Mouse (Mus musculus): ENCODE results near the gene Itgb5. TPM values are rescaled to one million over a fixed set of nuclear protein-coding genes. Genes with fewer than 3 reads are reported as not detected.

The Itgb5 gene
- total RNA-seq, 1 experiment from 2014 or later: 10.5 TPM

DNA sequence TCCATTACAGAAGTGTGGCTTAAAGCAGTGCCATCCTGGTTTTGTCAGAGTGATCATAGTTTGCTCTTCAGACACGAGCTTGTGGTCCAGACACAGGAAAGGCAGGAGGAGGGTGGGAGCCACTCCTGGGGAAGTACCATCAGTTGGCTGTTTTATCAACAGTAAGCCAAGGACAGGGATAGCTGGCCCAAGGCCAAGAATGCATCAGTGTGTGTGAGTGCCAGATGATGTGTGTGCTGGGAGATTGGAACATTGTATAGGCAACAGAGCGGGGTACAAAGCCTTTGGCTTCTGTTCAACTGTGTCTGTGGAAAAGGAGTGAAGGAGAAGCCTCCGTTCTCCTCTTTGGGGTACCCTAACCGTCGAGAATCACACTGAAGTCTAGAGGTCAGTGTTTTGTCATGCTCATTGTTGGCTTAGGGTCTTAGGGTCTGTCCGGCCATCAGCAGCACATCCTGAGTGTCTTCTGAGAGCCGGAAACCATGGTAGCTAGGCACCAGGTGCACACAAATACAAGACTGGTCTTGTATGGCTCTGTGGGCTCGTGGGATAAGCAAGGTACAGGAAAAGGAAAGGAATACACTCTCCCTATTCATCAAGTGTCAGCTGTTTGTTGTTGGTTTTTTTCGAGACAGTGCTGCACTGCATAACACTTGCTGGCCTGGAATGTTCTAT, 99.5 kb downstream of the Itgb5 start:
- ATAC-seq (ENCODE audit: extremely low read depth, insufficient number of reproducible peaks, low FRiP score, poor library complexity, severe bottlenecking): no peak

DNA sequence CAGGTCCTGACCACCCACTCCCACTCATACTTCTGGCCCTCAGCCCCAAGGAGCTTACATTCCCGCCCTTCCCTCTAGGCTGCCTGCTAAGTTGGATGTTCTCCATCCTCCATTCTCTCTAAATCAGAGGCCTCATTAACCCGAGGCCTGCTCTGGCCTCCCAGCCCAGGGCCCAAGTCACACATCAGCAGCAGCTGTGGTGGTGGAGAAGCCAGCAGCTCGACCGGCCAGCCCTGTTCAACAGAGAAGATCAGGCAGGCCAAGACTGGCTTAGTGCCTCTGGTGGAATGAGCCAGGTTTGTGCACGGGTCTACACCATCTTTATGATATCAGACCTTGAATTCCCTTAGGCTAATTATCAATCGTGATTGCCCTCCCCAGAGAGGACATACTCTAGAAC, 101.3 kb downstream of the Itgb5 start:
- no peak for ATAC-seq (ENCODE audit: extremely low read depth, insufficient number of reproducible peaks, low FRiP score, poor library complexity, severe bottlenecking)

DNA sequence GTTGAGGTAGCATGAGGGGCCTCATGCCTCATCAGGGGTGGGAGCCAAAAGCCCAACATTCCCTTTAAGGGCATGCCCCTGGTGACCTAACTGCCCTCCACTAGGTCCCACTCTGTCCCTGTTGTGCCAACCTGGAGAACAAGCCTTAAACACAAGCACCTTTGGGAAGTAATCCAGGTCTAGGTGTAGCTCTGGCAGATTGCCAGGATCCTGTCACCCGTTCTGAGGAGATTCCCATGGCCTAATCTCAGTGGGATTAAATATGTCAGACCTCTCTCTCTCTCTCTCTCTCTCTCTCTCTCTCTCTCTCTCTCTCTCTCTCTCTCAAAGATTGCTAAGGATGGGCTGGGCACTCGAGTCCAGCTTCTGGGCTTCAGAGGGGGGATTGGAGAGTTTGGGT, 102.2 kb downstream of the Itgb5 start:
- ATAC-seq (ENCODE audit: extremely low read depth, insufficient number of reproducible peaks, low FRiP score, poor library complexity, severe bottlenecking): no peak

DNA sequence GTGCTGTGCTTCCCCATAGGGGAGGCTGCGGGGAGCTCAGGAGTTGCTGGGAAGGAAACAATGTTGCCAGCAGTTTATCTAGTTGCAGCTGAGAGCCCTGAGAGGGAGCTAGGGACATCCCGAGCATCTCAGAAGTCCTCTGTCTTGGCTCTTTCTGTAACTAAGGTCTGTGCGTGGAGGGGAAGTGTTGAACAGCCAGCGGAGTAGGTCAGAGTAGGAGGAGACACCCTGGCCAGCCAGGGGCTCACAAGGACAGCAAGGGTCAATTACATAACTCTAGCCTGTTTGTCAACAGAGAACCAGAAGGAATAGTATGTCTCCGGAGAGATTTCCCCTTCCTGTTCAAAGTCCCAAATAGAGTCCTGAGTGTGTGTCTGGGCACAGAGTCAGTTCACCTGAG, 102.7 kb downstream of the Itgb5 start:
- no peak for ATAC-seq (ENCODE audit: extremely low read depth, insufficient number of reproducible peaks, low FRiP score, poor library complexity, severe bottlenecking)

DNA sequence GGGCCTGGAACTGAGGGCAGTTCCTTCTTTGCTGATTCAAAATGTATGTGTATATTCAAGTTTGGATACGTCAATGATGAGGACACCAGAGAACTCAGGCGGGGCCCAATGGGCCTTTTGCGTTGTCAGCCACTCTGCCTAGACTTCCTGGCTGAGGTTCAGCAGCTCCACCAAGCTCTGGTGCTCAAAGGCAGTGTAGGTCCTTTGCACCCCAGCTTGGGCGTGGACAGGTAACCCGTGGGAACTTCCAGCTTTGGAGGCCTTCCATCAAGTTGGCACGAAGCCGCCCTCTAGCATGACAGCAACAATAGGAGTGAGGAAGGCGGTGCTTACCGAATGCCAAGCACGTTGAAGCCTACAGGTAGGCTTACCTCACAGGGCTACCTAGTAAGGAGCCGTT, 103.9 kb downstream of the Itgb5 start:
- no peak for ATAC-seq (ENCODE audit: extremely low read depth, insufficient number of reproducible peaks, low FRiP score, poor library complexity, severe bottlenecking)

DNA sequence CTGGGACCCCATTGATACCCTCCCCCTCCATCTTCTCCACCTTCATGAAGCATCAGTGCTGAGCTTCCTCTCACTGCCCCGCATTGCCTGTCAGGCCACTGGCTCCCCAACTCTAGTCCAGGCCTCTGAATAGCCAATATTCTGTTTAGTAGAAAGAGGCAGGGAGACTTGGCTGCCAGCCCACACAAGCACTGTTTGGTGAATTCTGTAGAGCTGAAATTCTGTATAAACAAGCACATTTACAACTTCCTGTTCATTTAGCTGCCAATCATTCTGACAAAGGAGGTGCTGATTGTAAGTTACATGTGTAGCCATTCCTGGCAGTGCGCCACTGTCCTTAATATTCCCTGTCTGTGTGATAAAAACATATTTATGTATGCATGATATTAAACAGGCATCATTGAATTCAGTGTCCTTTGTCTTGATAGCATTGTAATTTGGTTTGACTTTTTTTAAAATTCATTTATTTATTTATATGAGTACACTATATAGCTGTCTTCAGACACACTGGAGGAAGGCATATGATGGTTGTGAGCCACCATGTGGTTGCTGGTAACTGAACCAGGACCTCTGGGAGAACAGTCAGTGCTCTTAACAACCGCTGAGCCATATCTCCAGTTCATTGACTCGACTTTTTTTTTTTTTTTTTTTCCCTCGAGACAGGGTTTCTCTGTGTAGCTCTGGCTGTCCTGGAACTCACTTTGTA, 105.4 kb downstream of the Itgb5 start:
- no peak for ATAC-seq (ENCODE audit: extremely low read depth, insufficient number of reproducible peaks, low FRiP score, poor library complexity, severe bottlenecking)

DNA sequence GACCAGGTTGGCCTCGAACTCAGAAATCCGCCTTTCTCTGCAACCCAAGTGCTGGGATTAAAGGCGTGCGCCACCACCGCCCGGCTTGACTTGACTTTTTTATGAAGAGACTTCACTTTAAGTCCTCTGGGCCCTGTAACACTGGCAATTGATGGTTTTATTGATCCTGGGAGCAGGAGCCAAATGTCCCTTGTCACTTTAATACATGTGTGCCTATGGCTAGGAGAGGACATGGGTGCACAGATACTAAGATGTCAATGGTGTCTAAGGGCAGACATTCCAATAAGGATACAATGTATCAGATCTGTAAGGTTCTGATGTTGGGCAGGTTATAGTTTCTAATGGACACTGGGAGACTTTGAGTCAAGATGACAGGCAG, 105.9 kb downstream of the Itgb5 start:
- ATAC-seq (ENCODE audit: extremely low read depth, insufficient number of reproducible peaks, low FRiP score, poor library complexity, severe bottlenecking): no peak

DNA sequence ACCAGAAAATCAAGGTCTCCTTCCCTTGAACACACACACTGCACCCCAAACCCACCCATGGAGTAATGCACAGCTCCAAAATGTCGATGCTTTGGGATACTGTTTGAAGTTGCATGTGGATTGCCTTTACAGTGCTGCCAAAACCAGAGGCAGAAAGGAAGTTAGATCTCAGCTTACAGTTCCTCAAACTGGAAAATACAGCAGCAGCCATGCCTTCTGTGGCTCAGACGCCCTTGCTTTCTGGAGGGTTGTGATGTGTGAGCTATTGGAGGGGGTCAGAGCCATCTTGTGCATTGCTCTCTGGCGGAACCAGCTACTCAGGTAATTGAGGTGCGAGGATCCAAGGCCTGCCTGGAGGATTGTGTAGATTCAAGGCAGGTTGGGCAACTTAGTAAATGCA, 107.4 kb downstream of the Itgb5 start:
- ATAC-seq (ENCODE audit: extremely low read depth, insufficient number of reproducible peaks, low FRiP score, poor library complexity, severe bottlenecking): no peak

DNA sequence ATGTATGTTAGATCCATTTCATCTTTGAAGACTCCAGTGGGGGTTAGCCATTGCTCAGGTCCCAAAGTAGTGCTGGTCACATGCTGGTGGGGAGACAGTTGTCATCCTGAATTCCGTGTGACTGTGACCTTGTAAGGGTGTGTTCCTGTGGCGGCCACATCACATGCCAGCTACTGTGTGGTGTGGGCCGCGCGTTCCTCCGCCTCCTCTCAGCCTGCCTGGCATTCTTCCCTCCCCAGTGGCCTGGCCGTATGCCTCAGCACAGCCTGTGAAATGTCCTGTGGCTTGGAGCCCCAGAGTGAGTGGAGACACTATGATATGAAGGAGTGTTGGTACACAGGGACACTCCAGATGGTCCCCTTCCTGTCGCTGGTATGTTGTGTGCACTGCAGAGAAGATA, 108.1 kb downstream of the Itgb5 start:
- ATAC-seq (ENCODE audit: extremely low read depth, insufficient number of reproducible peaks, low FRiP score, poor library complexity, severe bottlenecking): no peak

DNA sequence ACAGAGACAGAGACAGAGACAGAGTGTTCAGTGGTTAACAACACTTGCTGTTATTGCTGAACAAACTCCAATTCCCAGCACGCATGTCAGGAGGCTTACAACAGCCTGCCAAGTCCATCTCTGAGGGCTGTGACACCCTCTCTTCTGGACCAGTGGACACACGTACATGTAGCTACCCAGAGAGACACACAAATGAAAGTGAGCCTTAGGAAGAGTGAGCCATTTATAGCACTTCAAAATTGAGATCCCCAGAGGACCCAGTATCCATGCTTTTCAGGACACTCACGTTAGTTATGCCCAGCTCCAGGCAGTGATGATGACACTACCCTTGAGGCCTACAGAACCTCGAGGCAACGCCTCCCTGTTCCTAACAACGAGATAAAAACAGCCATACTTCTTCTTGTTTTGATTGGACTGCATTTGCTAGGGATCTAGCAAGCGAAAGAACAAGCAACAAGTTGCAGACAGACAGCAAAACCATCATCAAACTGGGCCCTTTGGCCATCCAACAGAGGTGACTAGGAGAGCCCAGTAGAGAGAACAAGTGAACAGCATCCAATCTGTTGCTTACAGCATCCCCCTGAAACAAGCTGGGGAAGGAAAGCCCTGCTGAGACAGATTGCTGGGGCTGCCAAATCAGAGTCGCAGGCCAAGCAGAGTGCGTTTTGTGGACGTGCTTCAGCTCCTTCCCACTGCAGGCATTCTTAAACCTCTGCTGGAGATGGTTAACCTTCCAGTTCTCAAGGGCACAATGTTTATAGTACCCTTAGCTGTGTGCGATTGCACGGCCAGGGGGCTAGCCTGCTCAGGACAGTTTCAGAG, 109.1 kb downstream of the Itgb5 start:
- no peak for ATAC-seq (ENCODE audit: extremely low read depth, insufficient number of reproducible peaks, low FRiP score, poor library complexity, severe bottlenecking)

DNA sequence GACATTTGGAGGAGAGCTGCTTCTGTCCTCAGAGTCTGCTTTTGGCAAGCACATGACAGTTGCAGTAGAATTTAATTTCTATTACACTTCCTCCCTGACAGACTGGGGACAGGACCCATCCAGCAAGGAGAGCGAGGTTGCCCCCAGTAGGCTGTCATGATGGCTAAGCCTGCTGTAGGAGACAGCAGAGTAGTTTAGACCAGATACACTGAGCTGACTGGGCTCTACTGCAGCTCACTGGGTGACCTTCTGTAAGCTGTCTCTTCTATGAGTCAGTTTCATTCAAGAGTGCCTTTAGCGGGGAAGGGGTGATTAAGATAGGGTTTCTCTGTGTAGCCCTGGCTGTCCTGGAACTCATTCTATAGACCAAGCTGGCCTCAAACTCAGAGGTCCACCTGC, 109.7 kb downstream of the Itgb5 start:
- no peak for ATAC-seq (ENCODE audit: extremely low read depth, insufficient number of reproducible peaks, low FRiP score, poor library complexity, severe bottlenecking)

DNA sequence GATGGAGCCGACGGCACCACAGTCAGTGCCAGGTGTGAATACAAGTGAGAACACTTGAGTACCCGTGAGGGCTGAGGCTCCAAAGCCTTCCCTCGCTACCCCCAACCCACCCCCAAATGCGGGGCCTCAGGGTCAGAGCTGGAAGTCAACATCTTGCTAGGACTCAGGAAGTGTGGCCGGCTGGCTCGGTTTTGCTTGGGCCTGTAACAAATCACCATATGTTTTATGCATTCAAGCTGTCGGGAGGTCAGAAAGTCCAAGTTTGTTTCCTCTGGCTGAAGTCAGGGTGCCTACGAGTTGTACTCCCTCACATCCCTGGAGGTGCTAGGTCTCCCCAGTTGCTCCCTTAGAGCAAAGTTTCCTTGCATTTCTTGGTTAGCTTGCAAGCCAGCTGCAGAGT, 110.2 kb downstream of the Itgb5 start:
- no peak for ATAC-seq (ENCODE audit: extremely low read depth, insufficient number of reproducible peaks, low FRiP score, poor library complexity, severe bottlenecking)

DNA sequence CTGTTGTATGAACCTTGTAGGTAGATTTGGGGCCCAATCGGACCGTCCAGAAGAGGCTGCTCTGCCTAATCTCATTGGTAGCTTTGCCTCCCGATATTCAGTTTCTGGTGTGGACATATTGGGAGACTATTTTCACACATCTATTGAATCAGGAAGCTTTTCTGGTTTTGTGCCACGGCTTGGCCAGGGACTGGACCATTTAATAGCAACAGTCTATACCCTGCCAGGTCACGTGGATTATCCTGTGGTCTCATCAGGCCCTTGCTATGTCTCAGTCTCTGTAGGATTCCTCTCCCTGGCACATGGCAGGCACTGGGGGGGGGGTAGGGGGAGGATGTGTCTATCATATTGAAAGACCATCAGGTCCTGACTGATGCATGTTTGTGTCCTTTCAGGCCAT, 110.6 kb downstream of the Itgb5 start:
- ATAC-seq (ENCODE audit: extremely low read depth, insufficient number of reproducible peaks, low FRiP score, poor library complexity, severe bottlenecking): no peak

DNA sequence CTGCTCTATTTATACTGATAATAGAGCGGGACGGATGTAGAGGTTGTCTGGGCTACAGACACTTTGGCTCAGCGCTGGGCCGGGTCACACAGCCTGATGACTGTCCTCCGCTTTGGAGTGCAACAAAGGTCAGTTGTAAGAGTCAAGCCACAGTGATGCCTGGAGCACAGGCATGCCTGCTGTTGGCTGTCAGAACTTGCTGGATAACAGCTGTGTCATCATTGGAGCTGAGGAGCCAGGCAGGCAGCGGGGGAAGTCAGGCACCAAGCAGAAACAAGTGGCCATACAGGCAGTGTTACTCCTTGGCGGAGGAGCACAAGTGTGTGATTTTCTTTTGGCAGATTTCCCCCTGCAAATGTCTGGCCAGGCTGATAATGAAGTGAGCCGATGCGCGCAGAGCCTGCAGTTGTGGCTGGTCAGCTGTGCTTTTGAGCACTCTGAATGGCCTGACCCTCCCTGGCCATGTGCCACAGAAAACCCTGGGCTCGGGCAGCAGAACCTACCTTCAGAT, 111.9 kb downstream of the Itgb5 start:
- ATAC-seq (ENCODE audit: extremely low read depth, insufficient number of reproducible peaks, low FRiP score, poor library complexity, severe bottlenecking): no peak

DNA sequence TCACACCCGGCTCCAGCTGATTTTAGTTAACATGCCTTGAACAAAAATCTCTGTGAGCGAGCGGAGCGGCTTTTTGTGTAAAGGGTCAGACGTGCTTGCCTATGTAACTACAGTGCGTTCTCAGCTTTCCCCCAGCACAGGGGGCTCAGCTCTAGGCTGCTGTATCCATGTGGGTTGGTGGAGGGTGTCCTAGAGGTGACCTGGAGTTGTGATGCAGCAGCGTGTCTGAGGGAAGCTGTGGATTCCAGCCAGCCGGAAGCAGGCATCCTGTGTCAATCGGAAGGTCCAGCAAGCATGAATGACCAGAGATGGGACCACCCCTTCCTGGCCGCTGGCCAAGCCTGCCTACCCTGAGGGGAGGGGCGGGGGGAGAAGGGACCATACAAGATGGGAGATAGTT, 112.9 kb downstream of the Itgb5 start:
- no peak for ATAC-seq (ENCODE audit: extremely low read depth, insufficient number of reproducible peaks, low FRiP score, poor library complexity, severe bottlenecking)

DNA sequence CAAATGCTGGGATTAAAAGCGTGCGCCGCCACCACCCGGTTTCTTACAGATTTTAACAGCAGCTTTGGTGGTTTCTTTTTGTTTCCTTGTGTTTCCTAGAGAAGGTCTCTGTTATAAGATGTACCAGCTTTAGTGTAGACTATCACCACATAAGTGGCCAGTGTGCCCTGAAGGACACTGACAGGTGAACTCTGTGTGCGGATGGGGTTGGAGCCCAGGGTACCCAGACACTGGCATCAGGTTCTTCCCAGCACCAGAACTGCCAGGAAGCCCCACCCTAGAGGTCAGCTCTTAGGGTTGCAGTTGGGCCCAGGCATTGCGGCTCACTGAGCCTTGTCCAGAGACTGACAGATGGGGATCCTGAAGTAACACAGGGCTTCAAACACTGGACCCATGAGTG, 113.9 kb downstream of the Itgb5 start:
- ATAC-seq (ENCODE audit: extremely low read depth, insufficient number of reproducible peaks, low FRiP score, poor library complexity, severe bottlenecking): no peak

DNA sequence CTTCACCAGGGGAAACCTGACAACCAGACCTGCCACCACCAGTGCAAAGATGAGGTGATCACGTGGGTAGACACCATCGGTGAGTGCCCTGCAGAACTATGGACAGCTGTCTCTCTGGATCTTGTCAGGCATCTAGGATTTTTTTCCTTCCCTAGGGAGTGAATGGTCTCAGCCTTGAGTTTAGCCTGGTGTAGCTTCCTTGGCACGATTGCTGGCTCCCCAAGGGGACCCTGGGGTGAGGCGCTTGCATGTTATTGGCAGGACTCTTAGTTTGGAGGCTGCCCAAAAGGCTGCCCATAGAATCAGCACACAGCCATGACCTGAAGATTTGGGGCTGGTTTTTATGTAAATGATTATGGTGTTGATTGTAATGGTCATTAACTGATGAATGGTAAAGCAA, 114.7 kb downstream of the Itgb5 start:
- no peak for ATAC-seq (ENCODE audit: extremely low read depth, insufficient number of reproducible peaks, low FRiP score, poor library complexity, severe bottlenecking)

DNA sequence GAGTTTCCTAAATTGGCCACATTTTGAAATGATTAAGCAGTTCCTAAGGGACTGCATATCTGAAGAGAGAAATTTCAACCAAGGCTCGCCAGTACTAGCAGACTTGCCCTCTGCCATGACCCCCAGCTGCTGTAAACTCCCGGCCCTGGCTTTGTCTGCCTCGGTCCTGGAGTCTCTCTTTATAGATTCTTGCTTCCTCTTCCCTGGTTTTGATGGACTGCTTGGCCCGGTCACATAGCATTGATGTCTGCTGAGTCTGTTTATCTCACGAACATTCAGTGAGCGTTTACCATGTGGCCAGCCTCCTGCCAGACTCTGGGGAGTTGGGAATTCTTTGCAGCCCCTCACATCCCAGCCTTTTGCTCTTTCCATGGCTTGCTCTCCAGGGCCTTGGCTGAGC, 115.3 kb downstream of the Itgb5 start:
- ATAC-seq (ENCODE audit: extremely low read depth, insufficient number of reproducible peaks, low FRiP score, poor library complexity, severe bottlenecking): no peak

DNA sequence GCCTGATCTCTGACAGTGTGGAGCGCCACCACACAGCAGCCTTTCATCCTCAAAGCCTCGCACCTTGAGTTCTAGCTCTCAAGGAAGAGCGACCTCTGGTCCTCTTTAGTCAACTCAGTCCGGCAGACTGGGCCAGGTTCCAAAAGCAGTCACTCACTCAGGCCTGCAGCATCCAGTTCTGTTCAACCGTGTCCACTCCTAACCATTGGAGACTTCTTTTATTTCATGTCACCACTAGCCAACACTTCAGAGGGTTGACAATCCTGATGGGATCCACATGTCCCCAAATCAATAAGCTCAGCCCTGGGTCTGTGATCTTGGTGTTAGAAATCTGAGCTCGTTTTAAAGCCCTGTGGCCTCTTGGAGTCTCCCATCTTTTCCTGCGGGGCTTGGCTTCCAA, 116.6 kb downstream of the Itgb5 start:
- no peak for ATAC-seq (ENCODE audit: extremely low read depth, insufficient number of reproducible peaks, low FRiP score, poor library complexity, severe bottlenecking)

Data from neutrophil, adult 5-6 weeks (primary cell).